Mouse (Mus musculus): ENCODE results near the gene Rrp8.

The Rrp8 gene

DNA sequence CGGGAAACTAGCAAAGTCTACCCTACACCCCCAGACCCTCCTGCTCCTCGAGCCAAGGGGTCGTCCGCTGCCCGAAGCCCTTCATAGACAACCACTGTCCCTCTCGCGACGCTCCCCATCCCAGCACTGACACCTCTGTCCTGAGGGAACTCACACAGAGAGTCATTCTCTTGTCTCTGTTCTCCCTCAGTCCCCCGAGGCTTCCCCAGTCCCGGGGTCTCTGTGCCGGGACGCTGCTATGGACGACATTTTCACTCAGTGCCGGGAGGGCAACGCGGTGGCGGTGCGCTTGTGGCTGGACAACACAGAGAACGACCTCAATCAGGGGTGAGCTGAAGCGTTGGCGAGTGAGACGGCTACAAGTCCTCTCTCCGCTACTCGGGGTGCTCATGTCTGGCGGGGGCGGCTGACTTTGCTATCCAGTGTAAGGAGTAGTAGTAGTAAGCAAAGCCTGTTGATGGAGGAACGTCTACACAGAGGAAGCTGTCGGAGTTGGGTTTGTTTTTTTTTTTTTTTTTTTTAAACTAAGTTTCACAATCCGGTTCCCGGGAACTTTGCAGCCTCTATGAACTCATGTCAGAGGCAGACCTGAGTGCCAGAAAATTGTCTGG, at the start of gene Rrp8:
Gene Rrp8 (minus strand): TSS at position 475 of the 611 bp plus-strand sequence.
- peak; percentile 54 to 63 for DNase-seq

DNA sequence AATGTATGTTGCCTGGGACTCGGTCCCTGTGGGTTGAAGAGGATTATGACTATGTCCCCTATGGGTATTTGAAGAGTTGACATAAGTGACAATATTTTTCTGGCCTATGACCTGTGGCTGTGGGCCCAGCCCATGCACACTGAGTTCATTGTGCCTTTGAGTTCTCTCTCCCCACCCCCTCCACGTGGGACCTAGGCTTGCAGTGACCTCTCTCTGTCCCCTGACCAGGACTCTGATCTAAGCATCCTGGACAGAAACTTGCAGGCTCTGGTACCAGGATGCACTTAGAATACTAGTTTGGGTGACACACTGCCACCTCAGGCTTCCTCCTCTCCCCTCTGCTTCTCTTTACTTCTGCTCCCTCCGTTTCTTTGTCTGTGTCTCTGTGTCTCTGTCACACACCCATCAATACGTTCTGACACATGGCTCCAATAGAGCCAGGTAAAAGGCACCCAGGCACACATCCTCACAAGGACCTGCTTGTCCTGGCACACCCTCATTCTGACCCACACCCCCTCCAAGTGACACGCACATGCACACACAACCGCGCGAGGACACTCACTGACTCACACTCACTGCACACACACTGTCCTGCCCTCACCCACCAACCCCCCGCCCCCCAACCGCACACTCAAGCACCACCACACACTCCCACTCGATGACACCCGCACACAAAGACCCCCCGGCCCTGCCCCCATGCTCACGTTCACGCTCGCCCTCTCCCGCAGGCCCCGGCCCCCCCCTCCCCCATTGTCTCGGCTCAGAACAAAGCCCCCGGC, 49.5 kb upstream of the Rrp8 start:
- DNase-seq: no peak

DNA sequence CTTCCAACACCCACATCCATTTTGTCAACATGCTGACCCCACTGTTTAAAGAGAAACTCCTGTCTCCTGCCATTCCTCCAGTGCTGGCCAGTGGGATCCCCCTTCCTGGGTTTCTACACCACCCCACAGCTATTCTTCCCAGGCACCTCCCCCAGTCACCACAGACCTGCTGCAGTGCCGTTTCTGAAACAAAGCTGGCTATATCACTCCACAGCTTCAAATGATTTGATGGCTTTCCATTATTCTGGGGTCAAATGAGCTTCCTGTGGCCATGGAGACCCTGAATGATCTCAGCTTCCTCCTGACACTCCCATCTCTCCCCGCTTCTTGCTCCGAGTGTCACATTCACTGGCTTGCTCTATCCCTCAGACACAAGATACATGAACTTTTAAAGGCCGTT, 47.4 kb upstream of the Rrp8 start:
- no peak for DNase-seq

DNA sequence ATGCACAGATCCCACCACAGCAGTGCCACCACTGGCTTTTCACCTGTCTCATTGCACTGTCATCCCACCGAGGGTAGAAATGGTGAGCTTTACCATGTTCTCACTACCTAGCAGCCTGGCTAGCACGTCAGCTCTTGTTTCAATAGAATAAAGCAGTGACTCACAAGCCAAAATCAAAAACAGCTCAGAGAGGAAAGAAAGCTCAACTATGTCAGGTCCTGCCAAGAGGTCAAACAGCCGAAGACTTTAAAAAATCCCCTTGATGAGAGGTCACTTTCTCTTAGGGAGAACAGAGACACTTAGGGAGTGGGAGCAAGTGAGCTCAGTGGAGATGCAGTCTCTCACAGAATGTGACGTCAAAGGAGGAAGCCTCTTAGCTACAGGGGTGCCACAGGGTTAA, 46.7 kb upstream of the Rrp8 start:
- no peak for DNase-seq

DNA sequence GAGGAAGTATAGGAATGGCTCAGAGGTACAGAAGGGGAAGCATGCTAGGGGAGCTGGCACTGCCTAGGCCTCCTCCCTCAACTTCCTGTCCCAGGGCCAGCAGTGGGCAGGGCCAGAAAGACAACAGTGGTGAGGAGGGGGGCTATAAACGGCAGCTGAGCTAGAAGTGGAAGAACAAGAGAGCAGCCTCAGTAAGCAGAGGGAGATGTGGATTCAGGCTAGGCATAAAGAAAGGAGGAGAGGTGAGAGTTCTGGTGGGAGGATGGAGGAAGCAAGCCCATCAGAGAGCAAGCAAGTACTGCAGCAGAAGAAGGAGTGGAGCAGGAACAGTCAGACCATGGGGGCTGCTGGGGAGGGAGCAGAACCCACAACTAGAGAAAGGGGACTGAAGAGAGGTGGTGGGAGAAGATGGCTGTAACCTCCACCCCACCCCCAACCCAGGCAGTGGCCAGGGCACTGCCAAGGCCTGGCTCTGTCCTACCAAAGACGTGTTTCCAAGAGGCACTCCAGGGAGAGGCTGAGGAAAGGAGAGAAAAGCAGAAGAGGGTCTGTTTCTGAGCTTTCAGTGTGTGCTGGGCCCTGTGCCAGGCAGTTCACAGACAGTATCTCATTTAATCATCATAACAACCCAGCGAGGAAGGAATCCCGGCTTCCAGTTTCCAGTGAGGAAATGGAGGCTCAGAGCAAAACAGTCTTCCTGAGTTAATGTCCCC, 41.5 kb upstream of the Rrp8 start:
- peak; percentile 71 to 81 for DNase-seq

DNA sequence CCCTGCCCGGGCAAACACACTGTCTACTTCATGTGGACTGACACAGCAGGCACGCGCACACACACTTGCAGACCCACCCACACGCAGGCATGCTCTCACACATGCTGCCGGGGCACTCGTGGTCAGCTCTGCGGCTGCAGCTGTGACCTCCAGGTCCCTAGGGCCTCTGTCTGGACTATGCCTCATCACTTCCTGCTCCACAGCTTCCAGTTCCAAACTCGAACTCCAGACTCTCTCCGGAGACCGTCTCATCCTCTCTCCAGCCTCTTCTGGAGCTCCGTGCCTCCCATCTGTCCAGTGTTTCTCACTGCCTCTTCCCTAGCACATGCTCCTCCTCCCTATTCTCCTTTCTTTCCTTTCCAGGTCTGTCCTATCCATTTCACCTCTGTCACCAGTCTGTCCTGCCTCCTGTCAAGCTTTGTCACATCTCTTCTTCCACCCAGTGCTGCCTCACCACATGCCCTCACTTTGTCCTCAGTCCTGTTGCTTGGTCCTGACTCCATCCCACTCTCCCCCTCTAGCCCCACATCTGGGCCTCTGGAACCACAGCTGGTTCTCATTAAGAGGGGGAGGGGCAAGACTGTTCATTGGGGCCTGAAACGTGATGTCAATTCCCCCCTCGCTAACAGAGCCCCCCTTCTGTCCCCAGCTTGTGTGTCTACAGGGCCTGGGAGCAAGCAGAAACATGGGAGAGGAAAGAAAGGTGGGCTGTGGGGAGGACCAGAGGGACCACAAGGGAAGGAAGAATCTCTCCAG, 40.8 kb upstream of the Rrp8 start:
- peak; percentile 62 to 69 for DNase-seq

DNA sequence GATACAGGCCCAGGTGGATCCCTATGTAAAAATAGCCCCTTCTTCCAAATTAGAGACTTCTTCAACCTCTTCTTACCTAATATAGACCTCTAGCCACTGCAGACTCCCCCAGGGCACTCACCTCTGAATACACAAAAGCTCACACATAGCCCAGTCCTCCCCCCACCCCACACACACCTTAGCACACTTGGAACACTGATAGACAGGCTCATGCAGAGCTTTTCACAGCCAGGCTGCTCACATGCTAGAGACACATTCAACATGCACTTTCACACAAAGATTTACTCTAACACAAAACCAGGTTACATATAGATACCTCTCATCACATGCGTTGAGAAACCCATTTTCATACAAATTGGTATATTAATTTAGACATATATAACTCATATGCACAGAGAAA, 40.1 kb upstream of the Rrp8 start:
- DNase-seq: no peak

DNA sequence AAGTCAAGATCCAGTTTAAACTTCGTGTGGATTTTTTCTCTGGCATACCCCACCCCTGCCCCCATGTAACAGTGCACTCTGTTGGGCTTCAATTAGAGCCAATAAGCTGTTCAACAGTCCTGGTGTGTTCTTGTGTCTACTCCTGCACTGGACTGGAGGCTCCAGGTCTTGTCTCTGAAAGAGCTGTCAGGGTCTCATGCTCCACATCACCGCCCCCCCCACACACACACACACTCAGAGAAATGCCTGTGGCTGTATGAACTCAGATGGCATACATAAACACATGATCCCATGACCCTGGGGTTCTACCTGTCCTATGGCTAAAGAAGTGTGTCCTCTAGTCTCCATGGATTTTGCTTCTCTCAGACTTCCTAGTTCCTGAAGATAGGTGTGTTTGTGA, 38.8 kb upstream of the Rrp8 start:
- DNase-seq: no peak

DNA sequence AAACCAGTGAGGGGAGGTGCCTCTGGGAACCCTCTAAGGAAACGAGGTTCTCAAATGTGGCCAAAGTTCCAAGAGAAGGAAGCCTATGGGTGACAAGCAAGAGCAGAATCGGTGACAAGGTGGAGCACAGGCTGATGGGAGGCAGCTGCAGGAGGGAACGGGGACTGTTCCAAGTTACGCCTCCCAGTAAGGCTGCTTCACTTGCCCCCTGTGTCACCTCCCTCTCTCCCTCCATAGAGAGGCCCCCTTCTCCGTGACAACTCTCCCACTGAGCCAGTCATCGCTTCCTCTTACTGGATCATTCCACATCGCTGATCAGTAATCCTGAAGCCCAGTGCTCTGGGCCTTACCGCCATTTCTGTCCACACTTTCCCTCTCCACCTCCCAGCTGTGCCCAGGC, 37.5 kb upstream of the Rrp8 start:
- DNase-seq: no peak

DNA sequence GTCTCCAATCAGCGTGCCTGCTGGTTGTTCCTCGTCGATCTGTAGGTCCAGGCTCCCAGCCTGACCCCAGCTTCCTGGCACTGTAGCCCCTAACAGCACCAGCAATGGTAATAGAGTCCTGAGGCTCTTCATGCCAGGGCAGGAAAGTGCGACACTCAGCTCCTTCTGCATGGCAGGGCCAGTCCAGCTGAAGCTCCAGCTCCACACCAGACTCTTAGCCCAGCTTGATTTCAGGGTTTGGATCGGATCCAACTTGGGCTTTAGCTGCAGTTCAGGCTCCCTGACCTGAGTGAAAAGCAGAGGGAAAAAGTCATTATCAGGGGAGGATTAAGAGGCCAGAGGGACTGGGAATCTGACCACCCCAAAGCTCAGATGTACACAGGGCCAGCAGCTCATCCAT, 35.9 kb upstream of the Rrp8 start:
- no peak for DNase-seq

DNA sequence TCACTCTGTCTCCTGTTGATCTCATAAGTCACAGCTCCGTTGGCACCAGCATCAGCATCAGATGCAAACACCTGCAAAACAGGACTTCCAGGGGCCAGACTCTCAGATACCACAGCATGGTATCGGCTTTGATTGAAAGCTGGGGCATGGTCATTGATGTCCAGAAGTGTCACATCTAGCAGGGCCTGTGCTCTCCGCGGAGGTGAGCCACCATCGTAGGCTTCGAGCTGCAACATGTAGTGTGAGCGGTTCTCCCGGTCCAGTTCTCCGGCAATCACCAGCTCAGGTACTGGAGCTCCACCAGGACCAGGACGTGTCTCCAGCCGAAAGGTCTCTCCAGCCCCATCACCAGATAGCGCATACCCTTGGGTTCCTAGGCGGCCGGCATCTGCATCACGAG, 35.1 kb upstream of the Rrp8 start:
- no peak for DNase-seq

DNA sequence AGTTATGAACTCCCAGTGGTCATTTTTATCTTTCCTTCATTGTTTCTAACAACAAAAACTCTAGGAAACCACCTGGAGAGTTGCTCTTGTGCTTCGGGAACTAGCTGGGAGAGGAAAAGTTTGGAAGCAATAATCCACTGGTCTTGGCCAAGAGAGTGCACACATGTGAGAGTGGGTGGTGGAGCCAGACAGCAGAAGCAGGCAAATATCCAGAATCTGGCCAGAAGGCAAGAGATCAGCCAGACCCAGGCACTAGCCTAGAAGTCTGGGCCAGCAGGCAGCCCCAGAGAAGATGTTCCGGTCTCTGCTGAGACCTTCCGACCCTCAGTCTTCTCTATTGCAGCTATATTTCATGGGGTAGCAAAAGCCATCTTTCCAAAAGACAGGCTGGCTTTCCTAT, 32.8 kb upstream of the Rrp8 start:
- no peak for DNase-seq

DNA sequence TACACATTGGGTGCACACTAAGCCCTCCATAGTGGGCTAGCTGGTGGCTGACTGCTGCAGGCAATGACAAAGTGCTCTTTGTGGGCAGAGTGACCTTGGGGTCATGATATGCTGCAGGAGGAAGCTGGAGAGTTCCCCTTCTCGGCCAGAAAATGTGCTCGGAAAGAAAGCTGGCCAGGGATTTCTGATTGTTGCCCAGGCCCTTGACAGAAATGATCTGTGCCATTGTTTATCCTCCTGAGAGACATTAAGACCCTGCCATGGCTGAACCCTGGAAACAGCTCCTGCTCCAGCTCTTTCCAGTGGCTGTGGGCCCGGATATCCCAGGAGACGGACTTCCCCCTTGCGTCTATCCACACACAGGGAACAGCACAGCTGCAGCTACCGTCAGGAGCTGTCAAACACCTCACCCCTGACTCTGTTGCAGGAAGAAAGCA, 30.6 kb upstream of the Rrp8 start:
- DNase-seq: peak; percentile 38 to 63

DNA sequence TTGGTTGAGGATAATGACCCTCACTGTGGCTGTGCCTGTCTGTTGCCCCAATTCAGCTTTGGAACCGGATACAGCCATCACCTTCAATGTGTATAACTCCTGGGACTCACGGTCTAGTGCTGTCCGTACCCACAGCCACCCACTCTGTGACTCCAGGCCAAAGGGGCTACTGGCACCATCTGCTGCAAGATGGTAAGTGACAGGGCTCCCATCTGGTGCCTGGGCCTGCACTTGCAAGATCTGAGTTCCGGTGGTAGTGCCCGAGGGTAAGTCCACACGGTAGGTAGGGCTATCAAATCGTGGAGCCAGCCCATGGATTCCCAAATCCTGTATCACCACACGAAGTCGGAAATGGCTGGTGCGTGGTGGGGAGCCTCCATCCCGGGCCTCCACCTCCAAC, 27.1 kb upstream of the Rrp8 start:
- no peak for DNase-seq

DNA sequence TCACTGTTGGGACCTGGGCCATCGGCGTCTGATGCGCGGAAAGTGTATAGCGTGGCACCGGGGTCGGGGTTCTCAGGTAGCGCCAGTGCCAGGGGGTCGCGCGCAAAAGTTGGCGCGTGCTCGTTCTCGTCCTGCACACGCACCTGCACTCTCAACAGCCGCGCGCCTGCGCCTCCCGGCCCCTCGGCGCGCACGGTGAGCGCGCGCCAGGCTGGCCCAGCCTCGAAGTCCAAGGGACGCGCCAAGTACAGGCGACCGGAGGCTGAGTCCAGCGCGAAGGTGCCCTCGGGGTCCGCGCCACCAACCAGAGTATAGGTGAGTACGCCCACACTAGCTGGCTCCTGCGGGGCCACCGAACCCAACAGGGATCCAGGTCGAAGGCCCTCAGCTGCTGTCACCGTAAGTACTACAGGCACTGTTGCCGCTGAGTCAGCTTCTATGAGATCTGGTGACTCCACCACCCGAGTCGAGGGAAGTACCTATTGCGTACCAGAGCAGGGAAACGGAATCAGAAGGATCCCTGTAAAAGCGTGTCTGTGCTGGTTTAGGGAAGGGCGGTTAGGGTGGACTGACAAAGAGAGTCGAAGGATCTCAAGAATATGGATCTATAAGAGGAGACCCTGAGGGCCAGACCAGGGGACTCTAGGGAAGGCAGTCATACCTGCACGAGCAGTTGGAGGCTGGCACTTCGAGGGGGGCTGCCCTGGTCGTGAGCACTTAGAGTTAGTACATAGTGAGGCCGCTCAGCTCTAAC, 25.5 kb upstream of the Rrp8 start:
- no peak for DNase-seq

DNA sequence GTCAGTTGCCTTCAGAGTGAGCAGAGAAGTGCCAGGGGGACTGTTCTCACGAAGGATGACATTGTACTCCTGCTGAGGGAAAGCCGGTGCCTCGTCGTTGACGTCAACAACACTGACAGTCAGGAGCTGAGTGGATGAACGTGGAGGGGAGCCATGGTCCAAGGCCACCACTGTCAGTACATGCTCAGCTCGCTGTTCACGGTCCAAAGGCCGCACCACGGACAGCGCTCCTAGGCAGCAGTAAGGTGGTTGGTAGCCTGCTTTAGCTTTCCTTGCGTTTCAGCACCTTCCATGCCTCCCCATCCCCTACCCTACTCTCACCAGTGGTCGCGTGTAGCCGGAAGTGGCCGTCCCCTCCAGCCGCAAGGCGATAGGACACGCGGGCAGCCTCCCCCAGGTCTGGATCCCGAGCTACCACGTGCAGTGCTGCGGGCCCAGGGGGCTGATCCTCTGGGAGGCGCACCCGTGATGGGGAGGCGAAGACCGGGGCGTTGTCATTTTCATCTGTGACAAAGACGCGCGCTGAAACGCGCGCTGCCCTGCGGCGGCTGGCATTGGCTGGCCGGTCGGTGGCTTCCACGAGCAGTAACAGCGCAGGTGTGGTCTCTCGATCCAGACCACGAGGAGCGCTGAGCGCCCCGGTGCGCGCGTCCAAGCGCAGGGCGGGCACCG, 24.8 kb upstream of the Rrp8 start:
- no peak for DNase-seq

DNA sequence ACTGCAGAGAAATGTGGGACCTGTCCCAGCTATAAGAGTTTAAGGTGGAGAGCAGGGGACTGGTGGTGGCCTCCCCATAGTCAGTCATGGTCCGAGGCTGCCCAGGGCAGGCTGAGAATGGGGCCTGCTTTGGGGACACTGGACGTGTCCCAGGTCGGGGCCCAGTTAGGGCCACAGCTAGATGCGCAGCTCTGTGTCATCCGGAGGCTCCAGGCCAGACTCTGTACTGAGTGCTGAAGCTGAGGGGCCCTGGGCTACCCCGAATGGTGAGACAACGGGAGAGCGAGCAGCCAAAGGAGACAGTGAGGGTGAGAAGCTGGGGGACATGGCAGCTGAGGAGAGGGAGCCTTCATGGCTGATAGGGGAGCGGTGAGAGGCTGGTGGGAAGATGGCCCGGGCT, 16.1 kb upstream of the Rrp8 start:
- DNase-seq: no peak

DNA sequence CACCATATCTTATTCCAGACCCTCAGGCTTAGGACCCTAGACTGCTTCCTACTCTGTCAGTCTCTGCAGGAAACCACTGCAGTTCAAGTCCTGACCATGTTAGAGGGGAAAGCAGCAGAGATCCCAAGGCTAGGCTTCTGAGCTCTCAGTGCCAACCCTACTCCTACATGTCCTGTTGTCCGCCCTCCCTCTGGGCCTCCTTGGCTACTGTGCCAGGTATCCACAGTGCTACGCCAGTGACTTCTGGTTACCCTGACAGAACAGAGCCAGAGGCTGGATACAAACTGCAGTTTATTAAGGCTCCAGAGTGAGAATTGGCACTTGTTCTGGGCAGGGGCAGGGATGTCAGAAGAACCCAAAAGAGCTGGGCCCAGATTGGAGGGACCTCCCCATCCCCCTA, 15.5 kb upstream of the Rrp8 start:
- DNase-seq: no peak

DNA sequence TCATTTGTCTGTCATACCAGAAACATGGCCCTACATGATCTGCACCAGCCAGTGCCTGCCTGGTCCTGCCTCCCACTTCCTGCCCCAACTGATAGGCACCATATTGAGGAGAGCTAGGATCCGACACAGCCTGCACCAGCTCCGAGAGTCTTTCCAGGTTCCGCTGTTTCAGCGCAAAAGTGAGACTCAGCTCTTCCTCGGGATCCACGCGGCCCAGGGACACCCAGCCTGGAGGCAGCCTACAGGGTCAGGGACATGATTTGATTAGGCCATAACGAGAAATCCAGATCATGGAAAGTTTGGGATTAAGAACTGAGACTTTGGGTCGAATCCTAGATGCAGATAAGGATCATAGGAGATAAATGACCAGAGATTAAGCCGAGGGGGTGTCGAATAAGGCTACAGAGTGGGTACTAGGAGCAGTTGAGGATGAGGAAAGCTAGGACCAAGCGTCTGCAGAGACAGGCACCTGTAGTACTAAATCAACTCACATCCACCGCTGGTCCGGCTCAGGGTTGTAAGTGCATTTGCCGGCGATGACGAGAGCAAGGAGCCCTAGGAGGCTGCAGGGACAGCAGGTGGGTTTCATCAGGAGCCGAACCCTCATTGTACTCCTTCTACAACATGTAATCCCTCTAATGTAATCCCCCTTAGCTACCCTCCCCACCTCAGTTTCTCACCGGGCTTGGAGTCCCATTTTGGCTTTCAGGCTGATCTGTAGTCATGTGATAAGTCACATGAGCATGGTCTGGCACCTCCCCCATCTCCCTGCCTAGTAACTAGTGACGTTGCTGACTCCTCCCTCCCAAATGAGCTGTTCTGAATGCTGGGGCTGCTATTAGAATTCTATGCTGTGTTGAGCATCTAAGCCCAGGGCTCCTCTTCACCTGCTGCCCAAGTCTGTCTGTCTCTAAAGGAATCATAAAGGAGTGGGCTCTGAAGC, 14.6 kb upstream of the Rrp8 start, which contains the start of gene Tpp1:
Gene Tpp1 (minus strand): TSS at position 745 of the 943 bp plus-strand sequence.
- peak; percentile 90 to 94 for DNase-seq

DNA sequence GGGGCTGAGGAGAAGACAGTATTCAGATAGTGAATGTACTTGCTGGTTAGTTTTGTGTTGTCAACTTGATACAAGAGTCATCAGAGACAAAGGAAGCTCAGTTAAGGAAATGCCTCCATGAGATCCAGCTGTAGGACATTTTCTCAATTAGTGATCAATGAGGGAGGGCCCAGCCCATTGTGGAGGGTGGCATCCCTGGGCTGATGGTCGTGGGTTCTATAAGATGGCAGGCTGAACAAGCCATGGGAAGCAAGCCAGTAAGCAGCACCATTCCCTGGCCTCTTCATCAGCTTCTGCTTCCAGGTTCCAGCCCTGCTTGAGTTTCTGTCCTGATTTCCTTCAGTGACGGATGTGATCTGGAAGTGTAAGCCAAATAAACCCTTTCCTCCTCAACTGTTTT, 10.6 kb upstream of the Rrp8 start:
- no peak for DNase-seq
